Mouse (Mus musculus): ENCODE data around the gene Pdcd1lg2.

The Pdcd1lg2 gene

GRCm38 (mm10) chr19:29419506-29419905, 8.8 kb downstream of the Pdcd1lg2 start:
- no peak for DNase-seq (ENCODE audit: low spot score)

- DNase-seq (ENCODE audit: low spot score) = no peak
These were observed 9.2 kb downstream of the Pdcd1lg2 start for GRCm38 (mm10) chr19:29419946-29420345.

GRCm38 (mm10) chr19:29420397-29420796, 9.7 kb downstream of the Pdcd1lg2 start:
- DNase-seq (ENCODE audit: low spot score) = no peak

- DNase-seq (ENCODE audit: low spot score) = no peak
These were observed 11.4 kb downstream of the Pdcd1lg2 start for GRCm38 (mm10) chr19:29422013-29422645.

- no peak for DNase-seq (ENCODE audit: low spot score)
These were observed 12.1 kb downstream of the Pdcd1lg2 start for GRCm38 (mm10) chr19:29422796-29423195.

- no peak for DNase-seq (ENCODE audit: low spot score)
These were observed 19.8 kb downstream of the Pdcd1lg2 start for GRCm38 (mm10) chr19:29430516-29430915.

- DNase-seq (ENCODE audit: low spot score) = no peak
These were observed 20.2 kb downstream of the Pdcd1lg2 start for GRCm38 (mm10) chr19:29430953-29431352.

- no peak for DNase-seq (ENCODE audit: low spot score)
These were observed 26.2 kb downstream of the Pdcd1lg2 start for GRCm38 (mm10) chr19:29436793-29437479.

GRCm38 (mm10) chr19:29437849-29438248, 27.1 kb downstream of the Pdcd1lg2 start:
- no peak for DNase-seq (ENCODE audit: low spot score)

- no peak for DNase-seq (ENCODE audit: low spot score)
These were observed 28.5 kb downstream of the Pdcd1lg2 start for GRCm38 (mm10) chr19:29439242-29439641.

- DNase-seq (ENCODE audit: low spot score) = no peak
These were observed 31.8 kb downstream of the Pdcd1lg2 start for GRCm38 (mm10) chr19:29442492-29442891.

GRCm38 (mm10) chr19:29444364-29444763, 33.6 kb downstream of the Pdcd1lg2 start:
- no peak for DNase-seq (ENCODE audit: low spot score)

GRCm38 (mm10) chr19:29448373-29448772, 37.7 kb downstream of the Pdcd1lg2 start:
- DNase-seq (ENCODE audit: low spot score) = no peak

GRCm38 (mm10) chr19:29450376-29450775, 39.7 kb downstream of the Pdcd1lg2 start:
- DNase-seq (ENCODE audit: low spot score) = no peak

GRCm38 (mm10) chr19:29454141-29454601, 43.5 kb downstream of the Pdcd1lg2 start:
- no peak for DNase-seq (ENCODE audit: low spot score)

- no peak for DNase-seq (ENCODE audit: low spot score)
These were observed 44.4 kb downstream of the Pdcd1lg2 start for GRCm38 (mm10) chr19:29455156-29455555.

- DNase-seq (ENCODE audit: low spot score) = no peak
These were observed 47.3 kb downstream of the Pdcd1lg2 start for GRCm38 (mm10) chr19:29457982-29458381.

GRCm38 (mm10) chr19:29462462-29462861, 51.7 kb downstream of the Pdcd1lg2 start:
- DNase-seq (ENCODE audit: low spot score) = no peak

GRCm38 (mm10) chr19:29463645-29464395, 53.1 kb downstream of the Pdcd1lg2 start:
- no peak for DNase-seq (ENCODE audit: low spot score)

- DNase-seq (ENCODE audit: low spot score) = no peak
These were observed 56.1 kb downstream of the Pdcd1lg2 start for GRCm38 (mm10) chr19:29466819-29467218.

- DNase-seq (ENCODE audit: low spot score) = peak; percentile 30
These were observed 58.4 kb downstream of the Pdcd1lg2 start for GRCm38 (mm10) chr19:29468941-29469685.

- DNase-seq (ENCODE audit: low spot score) = no peak
These were observed 59.1 kb downstream of the Pdcd1lg2 start for GRCm38 (mm10) chr19:29469686-29470254.

Measured in ovary, adult 18-20 months (tissue).